Mouse (Mus musculus): Measurements from ENCODE around the gene Fam214a.

GRCm38 (mm10) chr9:74946713-74947402 is 5.8 kb upstream of the Fam214a start:
- TF ChIP-seq CTCF (IDR thresholded peaks at IDR 0.05; ENCODE audit: low read depth) (no peak), EP300 (IDR thresholded peaks at IDR 0.05; ENCODE audit: low read depth) (no peak)

Data from heart, postnatal 0 days (tissue).